Mouse (Mus musculus) cerebellum, adult 9-11 months (tissue): ENCODE data around the gene Mab21l1.

Experiments
- DNase-seq: peaks from one replicate; pipeline ENCODE4 v3.0.0; 2022

The Mab21l1 gene

DNA sequence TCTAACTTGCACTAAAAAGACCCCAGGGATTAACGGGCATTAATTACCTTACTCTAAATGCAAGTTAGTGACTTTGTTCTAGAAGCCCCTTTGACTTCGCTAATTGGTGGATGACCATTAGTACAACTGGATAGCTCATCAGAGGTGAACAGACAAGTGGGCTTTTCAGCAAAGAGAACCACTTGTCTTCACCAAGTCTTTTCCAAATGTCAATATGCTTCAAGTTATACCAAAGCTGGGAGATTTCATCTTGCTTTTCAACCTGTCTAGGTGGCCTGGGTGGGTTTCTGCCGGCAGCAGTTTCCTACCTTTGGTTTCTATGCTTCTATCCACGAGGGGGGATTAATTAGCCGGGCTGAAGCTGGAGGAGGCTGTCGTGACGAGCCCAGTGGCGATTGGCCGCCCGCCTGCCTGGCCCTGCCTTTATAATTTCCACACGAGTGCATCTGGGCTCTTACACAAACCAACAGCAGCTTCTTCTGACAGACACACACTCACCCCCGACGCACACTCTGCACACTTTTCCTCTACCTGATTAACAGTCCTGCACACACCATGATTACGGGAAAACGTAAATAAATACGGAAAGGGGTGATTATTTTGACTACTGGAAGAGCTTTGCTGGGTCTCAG, at the start of gene Mab21l1:
Gene Mab21l1, plus strand, starts transcription at position 455 of the 632 bp plus-strand sequence.
- peak; percentile 96 for DNase-seq

DNA sequence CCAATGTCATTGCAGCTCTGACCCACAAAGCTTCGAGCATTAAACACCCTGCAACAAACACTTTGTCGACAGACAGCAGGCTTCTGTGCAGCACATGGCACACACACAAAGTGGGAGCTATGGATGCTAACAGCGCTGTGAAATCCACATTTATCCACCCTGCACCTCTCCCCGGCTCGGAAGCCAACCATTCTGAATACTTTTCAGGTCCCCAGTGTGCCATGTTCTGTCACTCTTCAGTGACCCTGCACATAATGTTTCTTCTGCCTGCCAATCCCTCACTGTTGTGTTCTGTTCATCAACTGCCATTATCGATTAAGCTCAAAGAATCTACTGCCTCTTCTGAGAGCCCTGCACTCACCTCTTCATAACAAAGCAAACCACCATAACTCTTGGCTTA, 48.6 kb upstream of the Mab21l1 start:
- no peak for DNase-seq

DNA sequence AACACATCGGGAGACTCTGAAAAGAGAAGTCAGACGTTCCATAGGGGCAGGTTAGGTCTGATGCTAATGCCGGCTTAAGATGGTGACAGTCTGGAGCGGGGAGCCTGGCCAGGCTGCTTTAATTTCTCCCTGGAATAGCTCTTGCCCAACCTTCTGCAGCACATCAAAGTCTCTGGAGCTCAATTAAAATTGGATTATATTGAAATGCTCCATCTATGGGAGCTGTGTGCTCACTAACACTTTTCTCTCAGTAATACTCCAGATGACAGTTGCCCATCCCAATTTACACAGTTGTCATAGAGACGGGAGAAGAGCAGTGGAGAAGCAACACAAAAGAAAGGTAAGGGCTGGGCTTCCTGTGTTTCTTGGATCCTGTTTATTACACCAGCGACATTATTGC, 40.9 kb upstream of the Mab21l1 start:
- no peak for DNase-seq

DNA sequence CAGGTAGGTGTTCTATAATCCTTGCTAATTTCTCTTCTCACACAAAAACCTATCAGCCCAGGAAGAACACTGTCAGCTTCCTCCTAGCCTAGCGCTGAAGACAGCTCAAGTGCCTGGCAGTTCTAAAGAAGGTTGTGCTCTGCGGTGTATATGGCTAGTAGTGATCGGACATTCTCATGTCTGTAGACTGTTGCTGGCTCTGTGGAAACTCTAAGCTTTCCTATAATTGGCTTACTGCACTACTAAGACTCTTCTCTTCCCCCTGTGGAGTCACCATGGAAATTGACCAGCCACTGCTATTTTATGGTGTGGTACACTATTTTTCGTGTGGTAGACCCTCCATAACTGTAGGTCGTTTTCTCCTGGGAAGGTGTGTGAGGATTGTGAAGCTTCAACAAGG, 40.1 kb upstream of the Mab21l1 start:
- no peak for DNase-seq

DNA sequence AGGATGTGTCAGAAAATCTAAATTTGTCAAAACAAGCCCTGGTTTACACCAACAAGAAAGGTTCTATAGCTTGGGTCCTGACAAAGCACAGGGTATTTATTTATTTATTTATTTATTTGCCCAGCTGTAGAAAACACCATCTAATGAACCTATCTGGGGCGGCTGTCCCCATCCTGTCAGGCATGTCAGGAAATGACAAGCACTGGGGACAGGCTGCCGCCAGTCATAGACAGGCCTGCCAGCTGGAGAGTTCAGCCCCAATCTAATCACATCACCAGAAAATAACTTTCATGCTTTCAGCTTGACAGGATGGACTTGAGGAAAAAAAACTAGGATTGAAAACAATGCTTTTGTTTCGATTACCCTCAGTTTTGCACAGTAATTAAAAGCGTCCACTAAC, 39.7 kb upstream of the Mab21l1 start:
- DNase-seq = no peak

GRCm38 (mm10) chr3:55743885-55744284, 38.4 kb upstream of the Mab21l1 start:
- no peak for DNase-seq

DNA sequence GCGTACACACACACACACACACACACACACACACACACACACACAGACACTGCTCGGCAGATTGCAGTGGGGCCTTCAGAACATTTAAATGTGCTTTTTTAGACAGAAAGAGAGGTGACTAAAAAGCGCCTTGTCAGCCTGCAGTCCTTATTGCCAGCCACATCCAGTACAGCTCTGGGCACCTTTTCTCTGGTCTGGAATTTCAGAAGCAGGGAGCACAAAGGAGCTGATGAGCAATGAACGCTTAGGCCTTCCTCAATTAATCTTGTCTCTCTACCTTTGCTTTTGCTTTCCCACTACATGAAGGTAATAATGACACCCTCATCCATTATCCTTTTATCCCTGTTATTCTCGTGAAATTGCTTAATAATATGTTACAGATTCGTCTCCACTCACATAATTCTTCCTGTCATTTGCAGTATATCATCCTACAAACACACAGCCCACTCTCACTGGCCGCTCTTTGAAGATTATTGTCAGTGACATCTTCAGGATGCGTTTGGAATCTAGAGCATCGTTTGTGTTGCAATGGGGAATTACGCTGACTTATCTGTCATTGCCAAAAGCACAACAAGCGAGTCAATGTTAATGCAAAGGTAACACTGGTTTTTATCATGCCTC, 31.8 kb upstream of the Mab21l1 start:
- no peak for DNase-seq

GRCm38 (mm10) chr3:55751363-55751762, 30.9 kb upstream of the Mab21l1 start:
- no peak for DNase-seq

GRCm38 (mm10) chr3:55752558-55752957, 29.8 kb upstream of the Mab21l1 start:
- no peak for DNase-seq

GRCm38 (mm10) chr3:55753872-55754271, 28.4 kb upstream of the Mab21l1 start:
- DNase-seq = no peak

- no peak for DNase-seq
These were observed 27.2 kb upstream of the Mab21l1 start for GRCm38 (mm10) chr3:55754981-55755608.

DNA sequence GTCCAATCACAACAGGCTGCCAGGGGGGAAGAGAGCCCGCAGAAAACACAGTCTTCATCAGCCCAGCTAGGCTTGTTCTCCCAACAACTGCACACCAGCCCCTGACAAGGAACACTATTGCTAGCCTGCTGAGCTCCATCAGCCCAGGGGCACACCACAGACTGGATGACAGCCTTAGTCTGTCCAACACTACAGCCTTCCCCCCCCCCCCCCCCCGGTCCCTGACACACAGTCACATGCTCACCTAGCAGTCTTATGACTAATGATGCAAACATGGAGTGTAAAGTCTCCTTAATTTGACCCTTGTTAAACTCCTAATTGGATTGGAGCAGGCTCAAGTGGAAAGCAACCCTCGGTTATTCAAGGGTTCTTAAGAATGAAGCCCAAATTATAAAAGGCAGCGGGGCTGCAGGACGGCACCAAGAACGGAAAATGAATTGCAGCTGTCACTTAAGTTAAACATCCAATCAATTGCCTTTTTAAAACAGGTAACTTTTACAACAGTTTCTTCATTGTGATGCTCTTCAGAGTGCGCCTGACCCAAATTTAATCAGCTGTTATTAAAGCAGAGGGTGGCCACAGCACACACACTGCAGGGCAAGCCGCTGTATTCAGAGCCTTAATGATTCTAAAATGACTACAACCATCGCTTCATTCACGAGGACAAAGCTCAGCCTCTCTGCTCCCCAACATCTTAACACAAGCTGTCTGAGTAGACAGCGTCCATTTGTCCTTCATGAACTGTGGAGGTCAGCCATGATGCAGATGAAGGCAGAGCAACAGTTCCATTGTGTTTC, 26.3 kb upstream of the Mab21l1 start:
- no peak for DNase-seq

- DNase-seq = no peak
These were observed 25.6 kb upstream of the Mab21l1 start for GRCm38 (mm10) chr3:55756602-55757190.

DNA sequence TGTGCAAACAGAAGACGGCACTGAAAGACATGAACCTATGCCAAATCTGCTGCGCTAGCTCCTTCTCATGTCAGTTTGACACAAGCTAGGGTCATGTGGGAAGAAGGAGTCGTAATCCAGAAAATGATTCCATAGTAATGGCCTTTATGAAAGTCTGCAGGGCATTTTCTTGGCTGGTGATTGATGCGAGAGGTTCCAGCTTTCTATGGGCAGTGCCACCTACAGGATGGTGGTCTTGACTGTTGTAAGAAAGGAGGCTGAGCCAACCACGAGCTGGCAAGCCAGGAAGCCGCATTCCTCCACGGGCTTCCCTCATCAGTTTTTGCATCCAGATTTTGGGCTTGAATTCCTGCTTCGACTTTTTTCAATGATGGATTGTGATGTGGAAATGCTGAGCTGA, 24.0 kb upstream of the Mab21l1 start:
- DNase-seq = peak; percentile 45

GRCm38 (mm10) chr3:55763591-55763990, 18.7 kb upstream of the Mab21l1 start:
- no peak for DNase-seq

DNA sequence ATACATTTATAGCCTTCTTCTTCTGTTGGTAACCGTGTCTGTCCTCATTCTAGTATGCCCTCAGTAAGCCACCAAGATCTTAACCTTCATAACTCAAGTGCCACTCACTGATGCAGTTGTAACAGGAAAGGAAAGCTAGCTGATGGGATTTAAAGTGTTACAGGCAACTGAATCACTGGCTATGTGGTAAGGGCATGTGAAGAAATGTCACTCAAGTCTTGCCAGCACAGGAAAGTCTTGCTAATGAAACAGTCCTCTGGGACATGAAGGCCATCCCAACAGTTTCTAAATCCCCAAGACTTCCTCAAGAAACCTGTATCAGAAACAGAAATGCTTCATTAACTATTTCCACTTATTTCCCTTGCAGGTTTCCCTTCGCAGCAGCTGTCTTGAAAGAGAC, 13.7 kb upstream of the Mab21l1 start:
- DNase-seq = no peak

DNA sequence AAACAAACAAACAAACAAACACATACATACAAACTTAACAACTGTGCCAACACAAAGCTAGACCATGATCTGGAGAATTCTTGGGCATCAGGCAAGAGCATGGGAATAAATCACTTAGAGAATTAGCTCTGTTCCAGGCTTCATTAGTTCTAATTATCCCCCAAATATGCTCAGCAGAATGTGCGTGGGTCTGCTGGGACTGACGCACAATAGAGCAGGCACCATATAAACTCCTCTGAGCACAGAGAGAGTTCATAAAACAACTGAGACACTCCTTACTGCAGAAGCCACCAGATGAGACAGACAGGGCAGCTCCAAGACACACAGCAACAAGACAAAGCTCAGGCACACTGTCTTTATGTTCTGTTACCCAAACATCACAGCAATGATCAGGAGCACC, 13.0 kb upstream of the Mab21l1 start:
- no peak for DNase-seq

- peak; percentile 77 for DNase-seq
These were observed 8.1 kb upstream of the Mab21l1 start for GRCm38 (mm10) chr3:55774203-55774602.

DNA sequence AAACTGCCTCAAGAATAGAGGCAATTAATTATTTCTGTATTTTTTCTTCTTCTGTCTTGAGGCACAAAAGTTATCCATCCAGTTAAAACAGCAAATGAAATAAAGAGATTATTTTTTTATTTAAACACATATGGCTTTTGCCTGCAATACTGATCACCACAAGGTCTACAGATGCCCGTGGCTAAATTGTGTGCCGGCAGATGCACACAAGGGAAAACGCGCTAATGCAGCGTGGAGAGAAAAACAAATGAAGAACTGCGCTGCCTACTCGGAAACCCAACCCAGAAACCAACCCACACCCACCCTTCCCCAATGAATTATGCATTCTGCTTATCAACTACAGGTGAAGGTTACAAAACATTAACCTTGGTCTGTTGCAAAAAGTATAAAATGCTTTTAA, 7.1 kb upstream of the Mab21l1 start:
- DNase-seq = no peak

DNA sequence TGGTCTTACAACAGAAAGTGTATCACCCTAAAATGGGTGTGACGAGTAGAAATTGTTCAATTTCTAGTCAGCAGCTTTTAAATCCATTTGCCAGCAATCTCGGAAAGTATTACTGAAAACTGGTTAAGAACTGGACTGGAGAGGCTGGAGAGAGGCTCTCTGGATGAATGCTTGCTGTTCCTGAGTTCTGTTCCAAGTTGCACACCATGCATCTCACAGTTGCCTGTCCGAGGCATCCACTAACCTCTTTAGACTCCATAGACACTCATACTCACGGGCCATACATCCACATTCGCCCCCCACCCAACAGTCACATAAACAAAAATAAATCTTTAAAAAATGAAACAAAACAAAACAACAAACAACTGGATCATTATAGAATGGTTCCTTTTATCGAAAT, 6.6 kb upstream of the Mab21l1 start:
- DNase-seq = no peak

DNA sequence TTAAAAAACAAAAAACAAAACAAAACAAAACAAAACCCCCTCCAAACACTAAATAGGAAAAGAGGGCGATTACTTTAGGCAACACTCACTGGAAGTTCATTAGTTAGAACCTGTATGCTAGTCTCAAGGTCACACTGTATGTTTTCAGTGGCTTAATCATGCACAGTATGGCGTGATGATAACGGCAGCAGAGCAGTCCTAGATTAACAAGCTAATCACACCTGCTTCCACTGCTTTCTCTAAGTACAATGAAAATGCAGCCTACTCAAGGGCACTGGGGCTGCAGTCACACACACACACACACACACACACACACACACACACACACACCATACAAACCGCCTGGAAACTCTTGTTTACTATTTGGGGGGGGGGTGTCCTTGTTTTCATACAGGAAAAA, 4.8 kb upstream of the Mab21l1 start:
- no peak for DNase-seq

DNA sequence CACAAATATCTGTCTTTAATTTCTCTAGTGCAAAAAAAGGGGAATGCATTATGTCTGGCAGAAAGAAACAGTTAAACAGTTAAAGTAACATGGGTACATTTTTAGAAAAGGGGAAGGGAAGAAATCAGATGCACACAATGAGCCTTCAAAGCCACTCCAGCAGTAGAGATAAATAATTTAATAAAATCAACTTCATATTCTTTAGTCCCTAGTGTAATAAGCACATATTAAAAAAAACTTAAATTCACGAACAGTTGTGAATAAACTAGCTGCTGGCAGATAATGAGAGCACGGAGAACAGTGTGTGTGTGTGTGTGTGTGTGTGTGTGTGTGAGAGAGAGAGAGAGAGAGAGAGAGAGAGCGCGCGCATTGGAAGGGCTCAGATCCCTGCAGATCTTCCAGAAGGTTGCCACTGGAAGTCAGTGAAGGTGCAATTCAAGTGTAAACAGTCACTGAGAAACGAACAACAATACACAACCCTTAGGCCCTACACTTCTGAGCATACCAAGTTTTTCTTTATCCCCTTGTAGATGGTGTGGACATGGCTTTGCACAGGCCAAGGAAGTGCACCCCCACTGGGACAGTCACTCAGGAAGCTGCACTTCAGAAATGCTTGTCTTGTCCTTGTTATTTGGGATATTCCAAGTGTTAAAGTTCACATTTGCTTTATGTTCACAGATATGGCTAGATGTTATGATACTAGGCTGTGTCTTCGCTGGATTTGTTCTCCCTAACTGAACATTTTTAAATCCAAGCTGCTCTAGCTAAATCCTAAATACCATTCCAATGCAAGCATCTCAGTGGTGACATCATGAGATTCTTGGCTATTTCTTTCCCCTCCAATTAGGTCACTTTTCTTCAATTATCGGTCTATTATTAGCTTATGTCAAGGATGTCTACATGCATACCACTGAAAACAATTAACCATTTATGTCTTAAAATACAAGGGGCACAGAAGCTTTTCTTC, 3.3 kb upstream of the Mab21l1 start:
- DNase-seq = peak; percentile 71
